Mouse (Mus musculus) left cerebral cortex, postnatal 25 days (tissue): ENCODE results near the gene Gars. TPM values are rescaled to one million over a fixed set of nuclear protein-coding genes. Genes with fewer than 3 reads are reported as not detected.

Experiments used
- DNase-seq, 2 experiments: peaks; one replicate each; pipeline ENCODE4 v3.0.0; 2022; ENCODE audit warnings: low spot score in 2 of 2, mixed read lengths in 1 of 2
- intact Hi-C: fragments of 180-260 bp; cut with DNase I; formaldehyde crosslinking; loops from one replicate; pipeline ENCODE4 v1.15.1; 2025
- total RNA-seq, 2 experiments: library from RNA; stranded (reverse); gene quantifications; 2 replicates each; pipeline ENCODE4 v1.2.3; 2021

Gene Gars
- total RNA-seq: 100 to 1,000 TPM; 140 to 143 TPM

DNA sequence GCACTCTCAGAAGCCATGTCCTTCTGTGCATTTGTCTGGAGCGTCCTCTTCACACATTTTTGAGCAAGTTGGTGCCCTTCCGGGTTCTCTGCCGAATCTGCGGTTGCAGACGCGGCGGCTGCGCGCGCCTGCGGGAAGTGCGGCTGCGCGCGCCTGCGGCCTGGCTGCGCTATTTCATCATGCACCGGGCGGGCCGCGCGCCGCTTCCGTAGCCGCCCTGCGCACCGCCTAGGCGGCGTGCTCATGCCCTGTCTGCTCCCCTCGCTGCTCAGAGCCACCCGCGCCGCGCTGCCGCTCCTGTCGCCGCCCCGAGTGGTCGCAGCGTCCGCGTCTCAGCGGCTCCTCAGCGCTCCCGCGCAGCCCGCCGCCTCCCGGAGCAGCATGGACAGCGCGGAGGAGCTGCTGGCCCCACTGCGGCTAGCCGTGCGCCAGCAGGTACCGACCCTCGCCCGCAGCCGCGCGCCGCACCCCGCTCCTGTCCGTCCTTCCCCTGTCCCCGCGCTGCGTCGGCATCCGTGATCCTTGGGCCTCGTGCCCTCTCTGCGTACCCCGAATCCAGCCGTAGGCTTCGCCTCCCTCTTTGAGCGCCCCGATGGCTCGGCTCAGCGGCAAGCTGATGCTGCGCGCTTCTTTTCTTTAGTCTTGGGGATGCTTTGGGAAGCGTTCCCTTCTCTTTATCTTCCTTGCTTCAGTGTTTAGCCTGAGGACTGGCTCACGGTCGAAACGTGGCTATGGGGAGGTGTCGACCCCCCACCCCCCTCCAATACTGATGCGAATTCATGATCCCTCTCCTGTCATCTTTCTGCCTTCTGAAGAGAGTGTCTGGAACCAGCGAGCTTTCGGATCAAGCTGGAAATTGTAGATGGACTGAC, at the start of gene Gars:
Gene Gars, plus strand, starts transcription at position 209 of the 872 bp plus-strand sequence.
- peak; percentile 89 to 90 for DNase-seq
- intact Hi-C loops: no loop called here

DNA sequence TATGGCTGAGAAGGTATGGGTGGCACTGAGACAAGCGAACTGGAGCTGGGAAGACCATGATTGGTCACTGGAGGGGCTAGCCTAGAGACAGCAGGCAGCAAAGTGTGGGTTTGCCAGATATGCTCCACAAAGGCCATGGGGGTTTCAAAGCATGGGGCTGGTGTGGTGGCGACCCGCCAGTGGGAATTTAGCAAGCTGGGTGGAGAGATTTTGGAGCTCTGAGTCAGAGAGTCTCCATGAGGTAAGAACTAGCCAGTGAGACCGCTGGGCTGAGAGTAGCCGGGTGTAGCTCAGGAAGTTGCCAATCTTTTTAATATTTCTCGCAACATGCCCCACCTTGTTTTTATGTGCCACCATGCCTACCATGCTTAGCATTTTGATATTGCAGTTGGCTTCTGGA, 49.7 kb upstream of the Gars start:
- DNase-seq: no peak
- intact Hi-C loops: no loop called here

DNA sequence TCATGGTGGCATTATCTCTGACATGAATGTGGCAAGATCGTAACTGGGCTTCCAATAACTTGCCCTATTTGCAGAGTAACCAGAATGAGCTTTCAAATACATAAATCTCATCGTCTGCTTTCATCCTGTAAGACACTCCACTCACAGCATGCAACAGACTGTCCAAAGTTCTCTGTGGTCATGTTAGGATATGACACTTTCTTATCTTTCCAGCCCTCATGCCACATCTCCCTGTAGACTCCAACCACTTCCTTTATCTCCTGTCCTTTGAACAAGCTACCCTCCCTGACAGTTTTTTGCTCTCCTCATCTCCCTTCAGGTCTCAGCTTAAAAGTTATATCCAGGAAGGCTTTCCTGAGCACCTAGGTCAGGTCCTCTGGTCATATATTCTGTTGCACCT, 46.6 kb upstream of the Gars start:
- intact Hi-C loops: loop anchor here (5.0 kb wide), 3 partner anchors 74 to 399 kb away; no protein-coding TSS in a partner anchor

DNA sequence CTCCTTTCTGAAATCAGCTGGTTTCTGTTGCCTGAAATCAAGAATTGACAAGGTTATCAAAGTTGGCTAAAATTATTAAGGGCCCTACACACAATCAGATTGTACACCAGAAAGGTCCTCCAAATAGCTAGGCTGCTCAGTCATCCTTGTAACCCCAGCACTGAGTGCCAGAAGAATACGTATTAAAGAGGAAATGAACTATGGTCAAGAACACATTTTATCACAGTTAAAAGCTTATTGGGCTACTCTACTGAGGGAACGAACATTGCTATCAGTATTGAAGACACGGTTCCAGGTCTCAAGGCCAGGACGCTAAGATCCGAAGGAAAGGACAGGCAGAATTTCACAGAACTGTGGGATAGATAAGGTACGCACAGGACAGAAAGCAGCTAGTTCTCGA, 45.7 kb upstream of the Gars start:
- intact Hi-C loops: loop anchor here (2.0 to 5.0 kb wide), 4 partner anchors 75 to 400 kb away; partner anchors contain the start of gene Znrf2
- DNase-seq: no peak

More for the DNA sequence above, 46.6 kb upstream of the Gars start:
- DNase-seq: no peak

DNA sequence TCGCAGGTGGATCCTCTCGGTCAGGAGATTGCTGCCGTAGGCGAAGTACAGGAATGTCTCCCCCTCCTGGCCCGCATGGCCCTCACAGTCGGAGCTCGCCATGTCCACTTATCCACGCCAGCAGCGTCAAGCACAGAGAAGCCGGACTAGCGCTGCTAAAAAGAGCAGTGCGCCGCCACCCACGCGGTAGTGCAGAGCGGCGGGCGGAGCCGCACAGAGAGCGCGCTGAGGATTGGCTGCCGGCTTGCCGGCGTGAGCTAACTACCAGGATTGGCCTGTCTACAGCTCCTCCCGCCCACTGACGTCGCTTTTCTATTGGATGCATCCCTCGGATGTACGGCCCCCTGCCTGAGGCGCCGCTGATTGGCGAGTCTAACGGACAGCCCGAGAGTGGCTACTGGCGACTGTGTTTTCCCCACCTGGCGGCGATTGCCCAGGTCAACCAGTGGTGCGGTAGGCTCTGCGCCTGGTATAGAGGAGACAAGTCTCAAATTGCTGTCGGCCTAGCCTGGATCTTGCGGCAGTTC, 45.0 kb upstream of the Gars start, which contains the start of gene Ggct:
Gene Ggct, minus strand, starts transcription at position 217 of the 527 bp plus-strand sequence.
- intact Hi-C loops: loop anchor here (2.0 to 5.0 kb wide), 4 partner anchors 75 to 400 kb away; partner anchors contain the start of gene Znrf2
- peak; percentile 98 for DNase-seq

DNA sequence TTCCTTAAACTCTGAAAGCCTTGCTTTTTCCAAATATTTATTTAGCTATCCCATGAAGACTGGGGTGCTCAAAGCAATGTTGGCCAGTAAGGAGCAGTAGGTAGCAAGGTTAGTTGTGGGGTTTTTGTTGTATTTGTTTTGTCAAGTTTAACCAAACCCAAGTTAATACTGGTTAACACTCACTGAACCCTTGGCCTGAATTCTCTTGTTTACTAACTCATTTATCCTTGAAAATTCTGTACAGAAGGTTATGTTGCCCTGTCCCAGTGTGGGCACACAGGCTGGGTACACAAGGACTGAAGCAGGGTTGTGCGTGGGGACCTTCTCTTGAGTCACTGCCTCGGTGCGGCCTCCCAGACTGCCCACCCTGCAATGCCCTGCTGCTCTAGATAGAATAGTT, 41.4 kb upstream of the Gars start:
- no peak for DNase-seq
- intact Hi-C loops: no loop called here

DNA sequence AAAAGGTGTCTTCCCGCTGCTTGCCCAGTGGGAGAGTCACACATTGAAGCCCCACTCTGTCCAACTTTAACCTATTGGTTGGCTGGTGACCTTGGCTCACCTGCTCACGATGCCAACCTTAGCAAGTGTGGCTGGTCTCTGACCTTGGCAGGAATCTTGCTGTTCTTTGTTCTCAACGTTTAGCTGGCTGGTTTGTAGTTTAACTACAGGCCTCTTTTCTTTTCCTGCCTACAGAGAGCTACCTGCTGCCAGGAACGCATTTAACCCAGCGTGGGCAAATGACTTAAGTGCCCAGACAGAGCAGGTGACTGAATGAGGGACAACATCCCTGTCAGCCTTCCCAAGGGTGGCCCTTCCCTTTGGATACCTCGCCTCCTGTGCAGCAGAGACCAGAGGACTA, 40.1 kb upstream of the Gars start:
- DNase-seq: no peak
- intact Hi-C loops: no loop called here

DNA sequence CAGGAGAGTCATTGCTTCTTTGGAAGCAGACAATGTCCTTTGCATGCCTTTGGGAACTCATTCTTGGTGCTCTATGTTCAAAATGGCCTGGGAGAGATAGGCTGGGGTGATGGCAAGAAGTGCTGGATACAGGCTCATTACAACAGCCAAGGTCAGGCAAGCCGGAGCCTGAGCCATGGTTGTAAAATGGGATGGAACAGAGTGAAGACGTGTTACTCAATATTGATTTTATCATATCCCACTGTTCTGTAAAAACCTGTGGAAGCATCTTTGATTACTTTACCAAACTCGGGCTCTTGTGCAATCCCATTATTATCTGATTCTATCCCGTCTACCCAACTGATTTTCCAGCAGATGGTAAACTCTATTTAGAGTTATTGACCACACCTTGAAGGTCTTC, 36.5 kb upstream of the Gars start:
- DNase-seq: no peak
- intact Hi-C loops: no loop called here

DNA sequence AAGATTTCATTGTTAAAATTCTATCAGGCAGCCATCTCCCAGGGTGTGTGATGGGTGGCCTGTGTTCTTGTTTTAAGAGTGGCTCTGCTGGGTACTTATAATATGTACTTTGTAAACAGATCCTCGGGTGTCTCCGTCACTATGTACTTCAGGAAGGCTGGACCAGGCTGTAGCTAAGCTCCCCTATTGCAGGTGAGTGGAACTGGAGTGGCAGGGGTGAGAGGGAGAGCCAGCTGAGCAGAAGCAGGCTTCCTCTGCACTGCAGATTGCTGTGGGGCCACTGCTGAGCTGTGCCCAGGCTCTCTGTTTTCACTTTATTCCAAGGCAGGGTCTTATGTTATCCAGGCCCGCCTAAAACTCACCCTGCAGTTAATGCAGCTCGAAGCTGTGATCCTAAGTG, 35.4 kb upstream of the Gars start:
- intact Hi-C loops: no loop called here
- DNase-seq: no peak

DNA sequence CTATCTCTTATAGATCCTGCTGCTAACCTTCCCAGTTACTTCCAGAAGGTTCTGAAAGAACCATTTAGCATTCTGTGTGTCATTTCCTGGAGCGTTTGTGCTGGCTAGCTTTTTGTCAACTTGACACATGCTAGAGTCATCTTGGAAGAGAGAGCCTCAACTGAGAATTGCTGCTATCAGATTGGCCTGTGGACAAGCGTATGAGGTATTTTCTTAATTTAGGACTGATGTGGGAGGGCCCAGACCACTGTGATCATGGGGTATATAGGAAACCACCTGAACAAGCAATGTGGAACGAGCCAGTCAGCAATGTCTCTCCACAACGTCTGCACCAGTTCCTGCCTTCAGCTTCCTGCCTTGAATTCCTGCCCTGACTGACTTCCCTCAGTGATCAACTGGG, 34.2 kb upstream of the Gars start:
- no peak for DNase-seq
- intact Hi-C loops: no loop called here

DNA sequence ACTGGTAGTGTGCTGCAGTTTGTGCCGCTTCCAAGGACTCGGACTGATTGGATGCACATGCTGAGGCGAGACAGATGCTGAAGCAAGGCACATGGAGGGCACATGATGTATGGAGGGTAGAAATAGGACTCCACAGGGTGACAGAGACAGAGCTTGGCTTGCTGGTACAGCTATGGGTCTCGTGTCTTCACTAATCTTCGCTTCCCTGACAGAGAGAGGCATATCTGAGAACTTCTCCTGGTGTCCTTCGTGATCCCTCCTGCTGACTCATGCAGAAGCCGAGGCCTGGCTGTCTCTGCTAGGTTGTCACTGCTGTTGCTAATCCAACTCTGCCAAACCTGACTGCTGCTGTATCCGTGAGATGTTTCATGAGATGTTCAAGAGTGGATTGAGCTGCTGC, 29.4 kb upstream of the Gars start:
- intact Hi-C loops: no loop called here
- DNase-seq: no peak

DNA sequence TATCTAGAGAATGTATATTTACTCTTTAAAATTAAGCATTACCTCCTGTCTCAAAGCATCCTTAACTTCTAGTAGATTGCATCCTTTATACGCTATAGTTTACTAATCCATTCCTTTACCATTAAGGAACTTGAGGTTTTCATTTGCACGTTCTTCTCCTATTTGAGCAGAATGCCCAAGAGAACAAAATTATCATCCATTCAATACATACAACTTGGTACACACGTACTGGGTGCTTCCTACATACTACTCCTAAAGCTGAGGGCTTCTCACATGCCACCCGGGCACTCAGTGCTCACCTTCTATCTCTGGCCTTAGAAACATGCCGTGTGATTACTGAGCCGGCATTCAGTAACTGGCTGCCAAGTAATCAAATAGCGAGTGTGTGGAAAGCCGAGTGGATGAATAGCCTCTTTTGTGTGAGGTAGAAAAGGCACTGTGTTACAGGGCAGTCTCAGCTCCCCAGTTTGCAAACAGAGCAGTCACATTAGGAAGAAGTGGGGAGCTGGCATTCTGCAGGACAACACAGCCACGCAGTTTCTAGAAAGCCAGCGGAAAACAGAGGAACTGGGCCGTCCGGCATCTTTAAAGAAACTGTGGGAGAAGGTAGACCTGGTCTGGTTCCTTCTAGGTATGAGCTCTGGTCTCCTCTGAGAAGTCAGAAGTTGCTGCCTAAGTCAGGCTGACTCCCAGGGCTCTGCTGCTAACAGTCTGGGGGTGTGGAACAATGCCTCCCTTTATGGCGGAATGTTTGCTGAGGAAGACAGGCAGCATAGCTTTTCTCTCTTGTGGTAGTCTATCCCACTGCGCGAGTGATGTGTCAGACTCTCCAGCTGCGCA, 28.2 kb upstream of the Gars start:
- intact Hi-C loops: no loop called here
- DNase-seq: peak; percentile 12 to 28

DNA sequence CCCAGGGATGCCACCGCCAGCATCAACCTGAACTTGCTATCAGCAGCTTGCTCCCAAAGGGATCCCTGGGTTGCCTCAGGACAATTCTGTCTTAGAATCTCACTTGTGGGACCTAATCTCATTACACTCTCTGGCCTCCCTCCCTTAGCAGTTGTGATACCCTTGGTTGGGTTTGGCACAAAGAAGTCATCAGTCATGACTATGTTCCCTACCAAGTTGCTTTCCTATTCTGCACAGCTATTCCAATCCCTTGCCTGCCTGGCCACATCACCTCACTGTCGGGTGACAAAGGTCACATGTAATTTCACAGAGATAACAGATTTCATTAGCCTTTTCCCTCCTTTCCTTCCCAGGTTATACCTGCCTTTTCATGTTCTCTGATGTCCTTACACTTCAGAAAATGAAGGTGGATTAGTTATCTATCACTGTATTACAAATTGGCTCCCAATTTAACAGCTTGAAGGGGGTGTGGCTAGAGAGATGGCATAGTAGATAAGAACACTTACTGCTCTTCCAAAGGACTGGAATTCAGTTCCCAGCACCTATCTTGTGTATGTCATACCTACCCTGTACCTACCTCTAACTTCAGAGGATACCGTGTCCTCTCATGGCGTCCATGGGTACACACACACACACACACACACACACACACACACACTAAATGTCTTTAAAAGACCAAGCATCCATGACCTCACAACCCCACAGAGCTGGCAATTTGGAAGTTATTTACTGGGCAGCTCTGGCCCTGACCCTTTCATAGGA, 27.3 kb upstream of the Gars start:
- DNase-seq: no peak
- intact Hi-C loops: no loop called here

DNA sequence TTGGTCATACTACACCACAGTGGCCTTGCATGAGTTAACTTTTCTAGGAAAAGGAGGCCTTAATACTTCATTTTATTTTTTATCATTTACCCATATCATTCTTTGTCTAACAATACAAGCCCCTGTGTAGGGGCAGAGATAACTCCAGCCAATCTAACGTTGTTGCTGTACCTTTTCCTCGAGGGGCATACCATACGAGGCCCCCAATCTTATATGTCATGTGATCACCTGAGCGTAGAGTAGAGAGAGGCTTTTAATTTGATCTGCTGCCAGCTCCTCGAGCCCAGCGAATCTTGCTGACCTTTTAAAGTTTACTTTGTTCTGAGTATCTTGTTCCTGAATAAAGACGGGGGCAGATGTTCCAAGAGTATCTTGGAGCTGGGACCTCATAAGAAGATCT, 25.3 kb upstream of the Gars start:
- intact Hi-C loops: no loop called here
- no peak for DNase-seq

DNA sequence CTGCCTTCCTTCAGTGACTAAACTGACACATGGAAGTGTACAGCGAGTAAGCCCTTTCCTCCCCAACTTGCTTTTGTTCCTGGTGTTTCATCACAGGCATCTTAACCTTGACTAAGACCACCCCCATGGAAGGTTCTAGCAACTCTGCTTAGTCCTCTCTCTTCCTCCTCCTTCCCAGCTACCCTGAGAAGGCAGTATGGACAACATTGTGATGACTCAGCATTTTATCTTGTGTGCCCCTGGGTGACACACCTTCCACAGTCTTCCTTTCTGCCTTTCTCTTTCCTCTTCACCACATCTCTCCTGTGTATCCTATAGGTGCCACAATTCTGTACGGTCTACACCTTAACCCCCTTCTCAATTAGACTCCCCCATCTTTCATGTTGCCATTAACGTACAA, 23.6 kb upstream of the Gars start:
- no peak for DNase-seq
- intact Hi-C loops: no loop called here

DNA sequence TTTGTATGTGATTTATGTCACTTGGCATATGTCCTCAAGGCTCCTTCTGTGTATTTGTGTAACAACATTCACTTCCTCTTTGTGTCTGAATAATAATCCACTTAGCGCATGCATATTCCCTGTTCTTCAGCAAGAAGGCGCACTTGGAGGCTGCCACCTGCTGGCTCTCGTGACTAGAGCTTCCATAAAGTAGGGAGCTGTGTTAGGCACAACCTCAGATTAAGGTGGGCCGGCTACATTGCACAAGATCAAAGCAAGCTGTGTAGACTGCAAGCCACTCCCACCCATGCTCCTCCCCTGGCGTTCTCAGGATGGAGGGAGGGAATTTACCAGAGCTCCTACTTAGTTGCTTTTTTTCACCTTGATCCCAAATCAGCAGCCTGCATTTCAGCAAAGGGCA, 21.6 kb upstream of the Gars start:
- intact Hi-C loops: loop anchor here (5.0 kb wide), 2 partner anchors 99 to 309 kb away; no protein-coding TSS in a partner anchor

DNA sequence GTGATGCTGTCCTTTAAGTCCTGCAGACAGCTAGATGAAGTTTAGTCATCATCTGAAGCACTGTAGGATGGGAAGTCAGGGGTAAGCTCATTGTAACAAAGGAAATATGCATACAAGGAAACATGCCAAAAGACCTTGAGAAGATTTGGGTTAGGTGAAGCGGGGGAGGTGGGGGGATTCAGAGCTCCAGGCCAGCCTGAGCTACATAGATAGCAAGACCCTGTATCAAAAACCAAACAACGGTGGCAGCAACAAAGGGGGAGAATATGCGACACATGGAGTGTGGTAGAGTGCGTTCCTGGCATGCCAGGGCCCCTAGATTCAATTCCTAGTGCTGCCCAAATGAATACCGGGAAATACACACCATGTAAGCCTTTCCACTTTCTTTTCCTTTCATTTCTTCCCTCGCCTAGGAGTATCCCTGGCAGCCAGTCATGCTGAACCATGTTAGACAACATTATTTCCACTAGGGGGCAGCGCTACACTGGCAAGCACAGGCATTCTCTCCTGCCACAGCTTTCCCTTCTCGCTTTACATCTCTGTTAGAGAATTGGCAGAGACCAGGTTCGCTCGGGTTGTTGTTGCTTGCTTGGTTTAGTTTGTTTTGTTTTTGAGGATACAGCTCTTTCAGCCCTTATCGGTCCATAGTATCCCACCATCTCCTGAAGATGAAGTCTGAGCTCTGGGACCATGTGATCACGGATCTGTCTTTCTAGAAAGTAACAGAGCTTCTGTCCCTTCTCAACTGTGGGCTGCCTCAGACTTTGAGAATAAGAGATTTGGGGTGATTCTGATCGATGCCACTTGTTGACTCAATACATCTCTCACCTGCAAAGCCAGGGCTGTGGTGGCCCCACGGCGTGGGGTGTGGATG, 20.9 kb upstream of the Gars start:
- intact Hi-C loops: loop anchor here (1.0 to 5.0 kb wide), 4 partner anchors 100 to 310 kb away; no protein-coding TSS in a partner anchor
- DNase-seq: peak; percentile 63 to 77

More for the DNA sequence above, 21.6 kb upstream of the Gars start:
- peak; percentile 32 to 74 for DNase-seq

DNA sequence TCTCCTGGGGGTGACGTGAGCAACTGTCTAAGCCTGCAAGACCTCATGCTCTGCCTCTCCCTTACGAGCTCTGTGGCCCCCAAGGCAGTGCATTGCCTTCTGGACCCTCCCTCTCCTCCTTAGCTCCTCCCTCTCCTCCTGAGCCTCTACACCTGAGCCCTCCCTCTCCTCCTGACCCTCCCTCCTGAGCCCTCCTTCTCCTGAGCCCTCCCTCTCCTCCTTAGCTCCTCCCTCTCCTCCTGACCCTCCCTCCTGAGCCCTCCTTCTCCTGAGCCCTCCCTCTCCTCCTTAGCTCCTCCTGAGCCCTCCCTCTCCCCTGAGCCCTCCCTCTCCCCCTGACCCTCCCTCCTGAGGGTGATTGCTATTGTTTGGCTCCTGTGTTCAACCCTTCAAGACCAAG, 19.4 kb upstream of the Gars start:
- no peak for DNase-seq
- intact Hi-C loops: loop anchor here (5.0 kb wide), 2 partner anchors 101 to 311 kb away; no protein-coding TSS in a partner anchor
